Mouse (Mus musculus): Measurements from ENCODE around the gene Ccdc167.

The Ccdc167 gene

DNA sequence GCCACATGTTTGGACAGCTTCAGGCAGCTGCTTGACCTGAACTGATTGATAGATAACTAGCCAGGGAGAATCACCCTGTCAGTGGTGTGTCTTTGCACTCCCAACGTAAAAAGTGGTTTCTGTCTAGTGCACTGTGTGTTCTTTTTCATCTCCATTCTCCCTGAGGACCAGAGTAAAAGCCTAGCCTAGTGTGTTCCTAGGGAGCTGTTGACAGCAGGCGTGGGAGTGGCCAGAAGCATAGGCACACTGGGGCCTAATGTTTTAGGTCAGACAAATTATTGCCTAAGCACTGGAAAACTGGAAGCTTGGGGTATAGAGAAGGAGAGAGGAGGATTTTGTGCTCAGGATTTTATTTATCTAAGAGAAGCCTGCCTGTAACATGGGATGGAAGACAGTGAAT, 33.7 kb downstream of the Ccdc167 start:
- DNase-seq: no peak

DNA sequence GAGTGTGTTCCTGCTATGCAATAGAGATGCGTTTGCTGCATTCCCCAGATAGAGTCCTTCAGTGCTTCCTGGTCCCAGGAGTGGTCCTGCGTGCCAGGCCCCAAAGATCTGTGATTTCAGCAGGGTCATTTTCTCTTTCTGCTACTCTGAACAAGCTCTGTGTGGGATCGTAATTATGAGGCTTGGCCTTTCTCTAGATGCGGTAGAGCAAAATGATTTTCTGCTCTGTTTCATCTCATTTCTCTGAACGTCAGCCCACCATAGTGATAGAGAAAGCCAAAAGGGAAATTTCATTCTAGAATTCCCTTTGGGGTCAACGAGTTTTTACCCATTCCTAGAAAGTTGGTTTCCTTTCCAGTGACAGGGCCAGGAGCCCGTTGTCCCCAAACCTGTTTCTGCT, 34.6 kb downstream of the Ccdc167 start:
- no peak for DNase-seq

DNA sequence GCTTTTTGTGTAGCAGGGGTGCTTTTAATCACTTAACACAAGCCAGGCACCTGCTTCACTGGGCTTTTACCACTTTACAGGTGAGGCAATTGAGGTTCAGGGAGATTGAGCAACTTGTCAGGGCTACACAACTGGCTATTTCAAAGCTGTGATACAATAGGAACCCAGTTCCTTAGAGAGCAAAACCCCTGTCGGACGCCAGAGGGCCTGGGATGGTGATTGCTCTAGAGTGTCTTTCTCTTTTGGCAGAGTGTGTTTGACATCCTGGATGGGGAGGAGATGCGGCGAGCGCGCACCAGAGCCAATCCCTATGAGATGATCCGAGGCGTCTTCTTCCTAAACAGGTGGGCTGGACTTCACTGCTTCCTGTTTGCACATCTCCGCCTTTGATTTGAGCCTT, 35.2 kb downstream of the Ccdc167 start:
- no peak for DNase-seq

DNA sequence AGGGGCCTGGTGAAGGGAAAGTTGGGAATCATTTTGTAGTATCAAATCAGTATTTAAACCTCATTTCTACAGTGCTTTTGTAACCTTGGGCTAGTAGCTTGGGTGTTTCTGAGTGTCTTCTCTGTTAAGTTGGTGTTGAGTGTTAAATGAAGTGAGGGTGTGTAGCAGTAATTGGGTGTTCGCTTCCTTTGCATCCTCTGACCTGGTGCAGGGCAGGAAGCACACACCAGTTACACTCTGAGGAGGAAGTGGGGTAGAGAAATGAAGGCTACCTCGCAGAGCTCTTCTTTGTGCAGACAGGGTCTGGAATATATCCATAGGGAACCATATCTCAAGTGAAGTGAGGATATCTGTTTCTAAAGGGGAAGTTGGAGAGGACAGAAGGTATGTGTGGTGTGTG, 35.9 kb downstream of the Ccdc167 start:
- DNase-seq: no peak

DNA sequence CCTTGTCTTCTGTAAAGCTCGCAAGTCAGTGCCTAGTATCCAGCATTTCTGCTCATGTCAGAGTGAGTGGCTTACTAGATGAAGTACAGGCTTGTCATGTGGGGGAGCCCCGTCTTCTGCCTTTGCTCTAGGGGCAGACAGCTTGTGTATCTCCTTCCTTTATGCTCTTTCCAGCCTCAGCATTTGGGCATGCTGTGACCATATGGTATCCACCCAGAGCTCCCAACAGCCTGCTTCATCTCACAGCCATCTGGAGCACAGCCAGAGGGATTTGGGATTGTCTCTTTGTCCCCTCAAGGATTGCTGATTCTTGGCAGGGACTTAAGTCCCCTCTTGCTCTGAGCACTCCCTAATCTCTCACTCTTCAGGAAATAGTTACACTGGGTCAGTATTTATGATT, 36.7 kb downstream of the Ccdc167 start:
- peak; percentile 44 for DNase-seq

DNA sequence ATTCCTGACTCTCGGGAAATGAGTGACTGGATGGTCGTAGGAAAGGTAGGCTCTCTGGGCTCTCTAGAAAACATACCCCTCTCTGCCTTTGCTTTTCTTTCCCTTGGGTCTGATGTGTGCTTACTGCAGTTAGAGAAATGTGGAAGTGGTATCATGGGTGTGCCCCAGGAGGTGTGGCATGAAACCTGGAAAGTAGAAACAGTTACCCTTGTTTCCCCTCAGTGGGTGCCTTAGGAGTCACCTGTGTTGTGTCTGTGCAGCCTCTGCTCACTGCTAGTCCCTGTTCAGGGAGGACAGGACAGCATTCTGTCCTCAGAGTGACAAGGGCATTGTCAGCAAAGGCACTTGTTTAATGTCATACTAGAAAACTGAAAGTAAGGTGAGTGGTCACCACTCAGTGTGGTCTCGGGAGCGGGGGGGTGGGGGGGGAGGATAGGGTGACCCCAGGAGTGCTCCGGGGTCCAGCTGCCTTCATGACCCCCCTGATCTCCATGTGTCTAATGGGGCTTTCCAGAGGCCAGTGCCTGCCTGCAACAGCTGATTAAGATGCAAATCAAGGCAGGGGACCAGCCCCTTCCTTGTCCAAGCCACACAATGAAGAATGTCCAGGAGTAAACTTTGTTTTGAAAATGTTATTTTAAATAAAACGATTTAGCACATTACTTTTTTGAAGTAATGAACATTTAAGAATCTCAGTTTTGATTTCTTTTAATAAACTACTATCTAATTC, 37.6 kb downstream of the Ccdc167 start:
- no peak for DNase-seq

DNA sequence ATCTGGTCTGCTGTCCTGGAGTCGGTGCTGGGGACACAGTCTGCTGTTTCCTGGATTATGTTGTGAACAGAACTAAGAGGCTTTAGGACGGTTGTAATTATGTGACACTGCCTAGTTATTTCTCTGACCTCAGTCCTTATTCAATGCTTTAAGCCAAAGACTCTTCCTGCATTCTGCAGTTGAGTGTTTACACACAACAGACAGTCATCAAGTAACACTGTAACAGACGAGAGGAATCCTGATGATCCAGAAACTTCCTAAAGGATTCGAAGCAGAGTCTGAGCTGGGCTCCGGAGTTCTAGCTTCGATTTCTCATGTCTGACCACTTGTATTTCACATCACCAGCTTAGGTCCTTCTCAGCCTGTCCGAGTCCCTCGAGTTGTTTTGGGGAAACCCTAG, 38.3 kb downstream of the Ccdc167 start:
- DNase-seq: no peak

DNA sequence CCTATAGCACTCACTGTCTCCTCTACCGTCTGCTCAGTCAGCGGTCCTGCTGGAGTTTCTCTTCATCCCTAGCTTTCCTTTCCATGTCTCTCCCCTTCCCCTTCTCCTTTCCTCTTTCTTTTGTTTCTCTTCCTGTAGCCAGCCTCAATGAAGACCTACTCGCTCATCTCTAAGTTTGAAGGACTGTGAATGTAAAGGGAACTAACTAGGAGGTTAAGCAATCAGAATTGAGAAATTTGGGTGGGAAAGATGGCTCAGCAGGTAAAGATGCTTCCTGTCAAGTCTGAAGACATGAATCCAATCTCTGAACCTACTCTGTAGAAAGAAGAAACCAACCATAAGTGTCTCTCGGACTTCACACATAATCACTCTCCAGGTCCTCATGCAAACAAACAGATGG, 43.5 kb downstream of the Ccdc167 start:
- DNase-seq: no peak

GRCm38 (mm10) chr17:29671021-29671420, 45.8 kb downstream of the Ccdc167 start:
- DNase-seq: no peak

DNA sequence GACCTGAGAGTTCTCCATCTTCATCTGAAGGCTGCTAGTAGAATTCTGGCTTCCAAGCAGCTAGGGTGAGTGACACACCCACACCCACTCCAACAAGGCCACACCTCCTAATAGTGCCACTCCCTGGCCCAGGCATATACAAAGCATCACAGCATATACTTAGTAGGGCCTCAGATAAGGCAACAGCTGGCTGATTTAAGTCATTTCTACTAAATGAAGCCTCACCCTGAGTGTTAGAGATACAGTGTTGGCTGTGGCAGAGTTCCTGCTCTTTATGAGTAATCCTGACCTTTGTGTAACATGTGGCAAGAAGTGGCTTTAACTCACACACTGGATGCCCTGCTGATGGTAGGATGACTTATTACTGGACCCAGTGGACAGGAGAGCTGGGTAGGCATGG, 46.9 kb downstream of the Ccdc167 start:
- no peak for DNase-seq

GRCm38 (mm10) chr17:29669030-29669429, 47.8 kb downstream of the Ccdc167 start:
- no peak for DNase-seq

DNA sequence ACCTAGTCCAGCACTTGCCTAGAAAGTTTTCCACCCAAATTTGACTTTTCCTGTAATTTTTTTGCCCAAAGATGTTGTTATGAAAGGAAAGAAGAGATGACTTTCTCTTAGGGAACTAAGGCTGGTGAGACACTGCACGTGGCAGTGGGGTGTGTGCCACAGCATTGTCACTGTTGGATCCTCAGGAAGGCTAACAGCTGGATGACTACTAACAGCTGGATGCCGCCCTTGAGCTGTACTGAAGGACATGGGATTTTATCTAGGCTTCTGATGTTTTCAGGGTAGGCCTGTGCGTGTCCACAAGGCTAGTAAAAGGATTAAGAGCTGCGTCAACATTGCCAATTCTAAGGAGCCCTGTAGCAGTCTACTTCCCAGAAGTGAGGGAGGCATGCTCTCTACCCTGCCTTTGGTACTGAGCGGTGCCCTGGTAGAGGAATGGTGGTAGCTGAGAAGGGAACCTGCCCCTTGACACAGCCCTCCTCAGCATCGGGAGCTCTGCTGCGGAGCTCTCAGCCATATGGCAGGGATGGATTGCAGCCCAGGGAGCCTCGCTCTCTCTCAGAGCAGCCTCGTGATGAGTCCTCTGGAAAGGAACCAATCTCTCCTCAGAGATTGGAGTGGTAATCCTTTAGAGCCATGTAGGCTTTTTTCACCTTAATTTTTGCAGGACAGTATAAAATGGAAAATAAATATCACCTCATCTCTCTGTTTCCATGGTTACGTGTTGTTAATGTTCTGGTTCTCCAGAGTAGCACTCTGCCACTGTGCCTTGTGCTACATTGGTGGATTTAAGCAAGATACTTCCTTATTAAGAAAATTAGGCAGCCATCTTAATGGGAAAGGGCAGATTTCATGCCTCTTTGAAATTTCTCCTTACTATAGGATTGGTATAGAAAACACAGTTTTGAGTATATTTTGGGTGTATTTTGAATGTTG, 48.5 kb downstream of the Ccdc167 start:
- no peak for DNase-seq

DNA sequence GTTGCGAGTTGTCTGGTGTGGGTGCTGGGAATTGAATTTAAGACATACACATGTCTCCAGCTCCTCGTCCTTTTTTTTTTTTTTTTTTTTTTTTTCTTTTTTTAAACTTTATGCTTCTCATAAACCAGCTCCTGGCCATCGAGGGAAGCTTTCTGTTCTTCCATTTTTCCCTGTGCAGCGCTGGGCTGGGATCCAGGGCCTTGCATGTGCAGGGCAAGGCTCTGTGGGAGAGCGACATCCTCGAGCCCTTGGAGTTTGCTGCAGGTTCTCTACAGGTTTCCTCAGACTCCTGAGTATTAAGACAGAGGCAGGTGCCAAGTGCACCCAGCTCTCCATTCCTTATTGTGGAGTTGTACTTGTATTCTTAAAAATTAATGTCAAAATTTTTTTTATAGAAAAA, 54.7 kb downstream of the Ccdc167 start:
- no peak for DNase-seq

GRCm38 (mm10) chr17:29660762-29661391, 56.0 kb downstream of the Ccdc167 start:
- DNase-seq: no peak

- DNase-seq: peak; percentile 97
These were observed 56.6 kb downstream of the Ccdc167 start, which contains the start of gene Cmtr1 for GRCm38 (mm10) chr17:29660076-29660761. Gene Cmtr1, plus strand, starts transcription at chr17:29660595.

GRCm38 (mm10) chr17:29658249-29658648, 58.6 kb downstream of the Ccdc167 start:
- DNase-seq: no peak

DNA sequence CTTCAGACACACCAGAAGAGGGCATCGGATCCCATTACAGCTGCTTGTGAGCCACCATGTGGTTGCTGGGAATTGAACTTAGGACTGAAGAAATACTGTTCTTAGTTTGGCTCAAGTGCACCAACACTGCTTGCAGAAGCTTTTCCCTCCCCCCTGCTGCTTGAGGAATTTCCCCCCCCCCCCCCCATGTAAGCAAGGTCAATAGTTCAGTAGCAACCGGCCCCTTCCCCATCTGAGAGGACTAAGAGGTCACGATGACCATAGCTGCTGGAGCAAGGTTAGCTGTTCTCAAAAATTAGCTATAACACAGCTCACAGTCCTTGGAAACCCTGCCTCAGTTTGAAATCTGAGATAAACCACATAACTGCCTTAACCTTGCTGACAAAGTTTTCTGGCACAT, 74.6 kb downstream of the Ccdc167 start:
- no peak for DNase-seq

GRCm38 (mm10) chr17:29640971-29641370, 75.9 kb downstream of the Ccdc167 start:
- DNase-seq: no peak

- DNase-seq: no peak
These were observed 78.9 kb downstream of the Ccdc167 start for GRCm38 (mm10) chr17:29637895-29638294.

DNA sequence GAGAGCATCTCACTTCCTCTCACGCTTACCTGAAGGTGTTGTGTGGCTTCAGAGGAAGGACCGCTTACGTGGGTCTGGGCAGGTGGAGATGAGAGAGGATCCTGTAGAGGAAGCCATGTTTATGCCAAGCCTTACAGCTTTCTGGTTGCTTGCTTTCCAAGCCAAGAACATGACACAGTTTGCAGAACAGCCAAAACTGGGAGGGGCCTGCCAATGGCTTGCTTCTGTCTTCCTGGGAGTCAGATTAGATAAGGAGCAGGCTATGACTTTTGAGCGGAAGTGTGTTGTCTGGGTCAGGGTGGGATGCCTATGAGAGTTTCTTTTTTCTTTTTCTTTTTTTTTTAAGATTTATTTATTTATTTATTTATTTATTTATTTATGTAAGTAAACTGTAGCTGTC, 79.5 kb downstream of the Ccdc167 start:
- no peak for DNase-seq

All from kidney, adult 9 months (tissue).